Mouse (Mus musculus): ENCODE data around the gene B3galt2. TPM values are rescaled to one million over a fixed set of nuclear protein-coding genes. Genes with fewer than 3 reads are reported as not detected.

Gene B3galt2
- polyA plus RNA-seq, 1 experiment from 2014 or later = 0.37 TPM

Other genes starting within 250 kb of the B3galt2 start
- gene Cdc73, start 62.2 kb downstream of the B3galt2 start, polyA plus RNA-seq (2015; fragmentation: Nextera tagmentation; extraction: Ambion mirVana) = 26.5 and 33.1 TPM in 2 replicates
- gene Glrx2, start 75.7 kb downstream of the B3galt2 start, polyA plus RNA-seq (2015; fragmentation: Nextera tagmentation; extraction: Ambion mirVana) = 98.3 and 104 TPM in 2 replicates
- 14.0 and 14.7 TPM in 2 replicates for gene Trove2, start 136.4 kb downstream of the B3galt2 start, polyA plus RNA-seq (2015; fragmentation: Nextera tagmentation; extraction: Ambion mirVana)
- gene Uchl5, start 136.6 kb downstream of the B3galt2 start, polyA plus RNA-seq (2015; fragmentation: Nextera tagmentation; extraction: Ambion mirVana) = 113 and 119 TPM in 2 replicates

Measured in stomach, embryonic 15.5 days (tissue).